Mouse (Mus musculus): ENCODE data around the gene Vmn1r193. TPM values are rescaled to one million over a fixed set of nuclear protein-coding genes. Genes with fewer than 3 reads are reported as not detected.

Gene Vmn1r193
- polyA plus RNA-seq (2012; rRNA removed), result not detected in 2 replicates

GRCm38 (mm10) chr13:22223060-22223459, at the start of gene Vmn1r193:
Vmn1r193 (minus strand) TSS chr13:22223160.

GRCm38 (mm10) chr13:22270222-22270621, 47.3 kb upstream of the Vmn1r193 start, which contains the start of gene Vmn1r195:
Vmn1r195 (plus strand) TSS chr13:22270522.

GRCm38 (mm10) chr13:22243915-22244314, 21.0 kb upstream of the Vmn1r193 start, which contains the start of gene Vmn1r194:
Vmn1r194 (plus strand) TSS chr13:22244215.

GRCm38 (mm10) chr13:22191041-22191440, 31.9 kb downstream of the Vmn1r193 start, which contains the start of gene Vmn1r192:
Vmn1r192 (minus strand) TSS chr13:22191141.

GRCm38 (mm10) chr13:22183869-22184268, 39.1 kb downstream of the Vmn1r193 start, which contains the start of gene Vmn1r191:
Vmn1r191 (minus strand) TSS chr13:22183969.

Other genes with a start within 250 kb of the Vmn1r193 start
- gene Pom121l2, start 242.0 kb downstream of the Vmn1r193 start, polyA plus RNA-seq (2012; rRNA removed), result not detected in 2 replicates
- 0.35 and 0.44 TPM in 2 replicates for gene Prss16, start 213.4 kb downstream of the Vmn1r193 start, polyA plus RNA-seq (2012; rRNA removed)
- 4.6 and 8.3 TPM in 2 replicates for gene Hist1h2ah, start 187.6 kb downstream of the Vmn1r193 start, polyA plus RNA-seq (2012; rRNA removed)
- gene Hist1h2bk, start 187.3 kb downstream of the Vmn1r193 start, polyA plus RNA-seq (2012; rRNA removed), result 16.6 and 17.0 TPM in 2 replicates
- gene Hist1h4i, start 181.8 kb downstream of the Vmn1r193 start, polyA plus RNA-seq (2012; rRNA removed), result 88.8 and 92.7 TPM in 2 replicates
- 30.4 and 32.0 TPM in 2 replicates for gene Hist1h2ag, start 180.2 kb downstream of the Vmn1r193 start, polyA plus RNA-seq (2012; rRNA removed)
- 23.7 and 28.8 TPM in 2 replicates for gene Hist1h2bj, start 179.9 kb downstream of the Vmn1r193 start, polyA plus RNA-seq (2012; rRNA removed)
- not detected in 2 replicates for gene Vmn1r188, start 138.7 kb downstream of the Vmn1r193 start, polyA plus RNA-seq (2012; rRNA removed)
- gene Vmn1r189, start 117.3 kb downstream of the Vmn1r193 start, polyA plus RNA-seq (2012; rRNA removed), result not detected in 2 replicates
- not detected in 2 replicates for gene Vmn1r191, start 39.2 kb downstream of the Vmn1r193 start, polyA plus RNA-seq (2012; rRNA removed)
- not detected in 2 replicates for gene Vmn1r192, start 32.0 kb downstream of the Vmn1r193 start, polyA plus RNA-seq (2012; rRNA removed)
- gene Vmn1r194, start 21.1 kb upstream of the Vmn1r193 start, polyA plus RNA-seq (2012; rRNA removed), result not detected in 2 replicates
- gene Vmn1r195, start 47.4 kb upstream of the Vmn1r193 start, polyA plus RNA-seq (2012; rRNA removed), result not detected in 2 replicates
- not detected in 2 replicates for gene Vmn1r196, start 66.8 kb upstream of the Vmn1r193 start, polyA plus RNA-seq (2012; rRNA removed)
- gene Vmn1r197, start 101.4 kb upstream of the Vmn1r193 start, polyA plus RNA-seq (2012; rRNA removed), result not detected in 2 replicates
- gene Vmn1r198, start 127.2 kb upstream of the Vmn1r193 start, polyA plus RNA-seq (2012; rRNA removed), result not detected in 2 replicates
- not detected in 2 replicates for gene Vmn1r199, start 156.7 kb upstream of the Vmn1r193 start, polyA plus RNA-seq (2012; rRNA removed)
- gene Vmn1r200, start 167.2 kb upstream of the Vmn1r193 start, polyA plus RNA-seq (2012; rRNA removed), result not detected in 2 replicates
- not detected in 2 replicates for gene Vmn1r201, start 248.8 kb upstream of the Vmn1r193 start, polyA plus RNA-seq (2012; rRNA removed)